Mouse (Mus musculus): ENCODE data around the gene D930048N14Rik. TPM values are rescaled to one million over a fixed set of nuclear protein-coding genes. Genes with fewer than 3 reads are reported as not detected.

The D930048N14Rik gene
- total and polyA plus RNA-seq, 3 experiments, result 0.39 to 2.1 TPM; not detected in 1

Other genes starting within 250 kb of the D930048N14Rik start
- gene Phykpl, start 66.2 kb upstream of the D930048N14Rik start, total RNA-seq (2012; rRNA removed), result 17.2 and 22.7 TPM in 2 replicates
- gene Phykpl, start 66.2 kb upstream of the D930048N14Rik start, polyA plus RNA-seq (2012; ENCODE audit: insufficient read depth in 1 of 2, insufficient read length in 2 of 2, low read depth in 1 of 2, low replicate concordance in 2 of 2, missing spikeins in 1 of 2), result 10 to 100 TPM in 1 of 2 experiments, not detected in 1; 23.0 TPM
- 894 and 908 TPM in 2 replicates for gene Hnrnpab, start 44.1 kb upstream of the D930048N14Rik start, total RNA-seq (2012; rRNA removed)
- gene Hnrnpab, start 44.1 kb upstream of the D930048N14Rik start, polyA plus RNA-seq (2012; ENCODE audit: insufficient read depth in 1 of 2, insufficient read length in 2 of 2, low read depth in 1 of 2, low replicate concordance in 2 of 2, missing spikeins in 1 of 2), result 1,000 to 10,000 TPM in 1 of 2 experiments, 100 to 1,000 TPM in 1; 184 to 1,104 TPM
- 588 and 649 TPM in 2 replicates for gene Nhp2, start 31.2 kb upstream of the D930048N14Rik start, total RNA-seq (2012; rRNA removed)
- gene Nhp2, start 31.2 kb upstream of the D930048N14Rik start, polyA plus RNA-seq (2012; ENCODE audit: insufficient read depth in 1 of 2, insufficient read length in 2 of 2, low read depth in 1 of 2, low replicate concordance in 2 of 2, missing spikeins in 1 of 2), result 1,000 to 10,000 TPM in 1 of 2 experiments, 100 to 1,000 TPM in 1; 739 to 6,489 TPM
- gene Rmnd5b, start 15.1 kb upstream of the D930048N14Rik start, total RNA-seq (2012; rRNA removed), result 52.5 and 55.1 TPM in 2 replicates
- 10 to 100 TPM in 1 of 2 experiments, not detected in 1; 63.0 TPM for gene Rmnd5b, start 15.1 kb upstream of the D930048N14Rik start, polyA plus RNA-seq (2012; ENCODE audit: insufficient read depth in 1 of 2, insufficient read length in 2 of 2, low read depth in 1 of 2, low replicate concordance in 2 of 2, missing spikeins in 1 of 2)
- 6.9 and 7.1 TPM in 2 replicates for gene N4bp3, start 112 bp upstream of the D930048N14Rik start, total RNA-seq (2012; rRNA removed)
- gene N4bp3, start 112 bp upstream of the D930048N14Rik start, polyA plus RNA-seq (2012; ENCODE audit: insufficient read depth in 1 of 2, insufficient read length in 2 of 2, low read depth in 1 of 2, low replicate concordance in 2 of 2, missing spikeins in 1 of 2), result 10 to 100 TPM in 1 of 2 experiments, not detected in 1; 11.5 TPM
- 37.3 and 37.7 TPM in 2 replicates for gene 0610009B22Rik, start 37.9 kb downstream of the D930048N14Rik start, total RNA-seq (2012; rRNA removed)
- gene 0610009B22Rik, start 37.9 kb downstream of the D930048N14Rik start, polyA plus RNA-seq (2012; ENCODE audit: insufficient read depth in 1 of 2, insufficient read length in 2 of 2, low read depth in 1 of 2, low replicate concordance in 2 of 2, missing spikeins in 1 of 2), result 10 to 100 TPM in 1 of 2 experiments, not detected in 1; 24.4 TPM
- gene Sec24a, start 112.7 kb downstream of the D930048N14Rik start, total RNA-seq (2012; rRNA removed), result 5.3 TPM in 2 replicates
- 10 to 100 TPM; 14.1 to 38.2 TPM for gene Sec24a, start 112.7 kb downstream of the D930048N14Rik start, polyA plus RNA-seq (2012; ENCODE audit: insufficient read depth in 1 of 2, insufficient read length in 2 of 2, low read depth in 1 of 2, low replicate concordance in 2 of 2, missing spikeins in 1 of 2)
- 99.0 and 104 TPM in 2 replicates for gene Sar1b, start 112.7 kb downstream of the D930048N14Rik start, total RNA-seq (2012; rRNA removed)
- gene Sar1b, start 112.7 kb downstream of the D930048N14Rik start, polyA plus RNA-seq (2012; ENCODE audit: insufficient read depth in 1 of 2, insufficient read length in 2 of 2, low read depth in 1 of 2, low replicate concordance in 2 of 2, missing spikeins in 1 of 2), result 100 to 1,000 TPM in 1 of 2 experiments, not detected in 1; 124 TPM
- 4.5 and 5.4 TPM in 2 replicates for gene Jade2, start 206.7 kb downstream of the D930048N14Rik start, total RNA-seq (2012; rRNA removed)
- gene Jade2, start 206.7 kb downstream of the D930048N14Rik start, polyA plus RNA-seq (2012; ENCODE audit: insufficient read depth in 1 of 2, insufficient read length in 2 of 2, low read depth in 1 of 2, low replicate concordance in 2 of 2, missing spikeins in 1 of 2), result 10 to 100 TPM in 1 of 2 experiments, not detected in 1; 13.0 TPM